Mouse (Mus musculus): ENCODE measurements at regions not wholly inside any gene's neighbourhood (a gene's known extent, or its start where the extent isn't known, plus 50 kb on each side); places are given as distances from the start of the nearest gene placed in this dataset.

- Histone ChIP-seq H3K27me3 (ENCODE audit: control insufficient read depth in 1 of 2, insufficient read depth in 2 of 2, low read length in 2 of 2) (no peaks in the 10 kb centered on the region), H3K79me2 (ENCODE audit: control insufficient read depth, insufficient read depth, low read length, poor library complexity) (no peaks in the 10 kb centered on the region)
Measured at GRCm38 (mm10) chr4:125433511-125433910, 57.0 kb upstream of the Grik3 start.

GRCm38 (mm10) chr4:125431648-125432047 lies 58.9 kb upstream of the Grik3 start:
- Histone ChIP-seq H3K36me3 (ENCODE audit: control insufficient read depth in 1 of 2, insufficient read depth in 2 of 2, low read length in 2 of 2) (no peaks in the 10 kb centered on the region), H3K9ac (ENCODE audit: control insufficient read depth, low read depth, low read length, poor library complexity, severe bottlenecking) (no peak overlapping the region), H3K4me1 (ENCODE audit: control insufficient read depth in 1 of 2, insufficient read depth in 2 of 2, low read length in 2 of 2) (no peaks in the 10 kb centered on the region), H3K27ac (ENCODE audit: control insufficient read depth, low read depth, low read length) (no peak overlapping the region), H3K4me3 (ENCODE audit: control insufficient read depth in 1 of 2, insufficient read depth in 1 of 2, low read depth in 2 of 2, low read length in 2 of 2) (no peak overlapping the region), H3K79me2 (ENCODE audit: control insufficient read depth, insufficient read depth, low read length, poor library complexity) (no peaks in the 10 kb centered on the region), H3K9me3 (replicated peaks; ENCODE audit: insufficient read depth, low read length) (no peaks in the 10 kb centered on the region), H3K27me3 (ENCODE audit: control insufficient read depth in 1 of 2, insufficient read depth in 2 of 2, low read length in 2 of 2) (no peaks in the 10 kb centered on the region)
- no peak for TF ChIP-seq SMC3 (IDR thresholded peaks at IDR 0.05; ENCODE audit: low read depth, low read length)
- TF ChIP-seq MAFK (IDR thresholded peaks at IDR 0.05; ENCODE audit: borderline replicate concordance, low read depth, low read length) = no peak
- no peak for TF ChIP-seq ZMIZ1 (IDR thresholded peaks at IDR 0.05; ENCODE audit: low read depth, low read length)
- TF ChIP-seq TBP (IDR thresholded peaks at IDR 0.05; ENCODE audit: low read depth, low read length) = no peak
- TF ChIP-seq USF2 (IDR thresholded peaks at IDR 0.05; ENCODE audit: borderline replicate concordance in 1 of 2, insufficient read depth in 1 of 2, low read depth in 1 of 2, low read length in 2 of 2) = no peak
- TF ChIP-seq SIN3A (IDR thresholded peaks at IDR 0.05; ENCODE audit: low read length) = no peak
- no peak for TF ChIP-seq JUND (IDR thresholded peaks at IDR 0.05; ENCODE audit: low read depth, low read length)
- no peak for DNase-seq (ENCODE audit: low read depth, low spot score)

More at GRCm38 (mm10) chr4:125433511-125433910, 57.0 kb upstream of the Grik3 start:
- no peaks in the 10 kb centered on the region for H3K4me1 ChIP-seq (ENCODE audit: control insufficient read depth in 1 of 2, insufficient read depth in 2 of 2, low read length in 2 of 2)
- H3K36me3 ChIP-seq (ENCODE audit: control insufficient read depth in 1 of 2, insufficient read depth in 2 of 2, low read length in 2 of 2) = no peaks in the 10 kb centered on the region
- no peak overlapping the region for H3K4me3 ChIP-seq (ENCODE audit: control insufficient read depth in 1 of 2, insufficient read depth in 1 of 2, low read depth in 2 of 2, low read length in 2 of 2)
- H3K9me3 ChIP-seq (replicated peaks; ENCODE audit: insufficient read depth, low read length) = no peaks in the 10 kb centered on the region
- no peak overlapping the region for H3K27ac ChIP-seq (ENCODE audit: control insufficient read depth, low read depth, low read length)
- DNase-seq (ENCODE audit: low read depth, low spot score) = no peak
- H3K9ac ChIP-seq (ENCODE audit: control insufficient read depth, low read depth, low read length, poor library complexity, severe bottlenecking) = no peak overlapping the region
- no peak for TF ChIP-seq RCOR1 (IDR thresholded peaks at IDR 0.05; ENCODE audit: low read depth, low read length)
- TF ChIP-seq NELFE (IDR thresholded peaks at IDR 0.05; ENCODE audit: low read depth, low read length) = no peak
- TF ChIP-seq USF2 (IDR thresholded peaks at IDR 0.05; ENCODE audit: borderline replicate concordance in 1 of 2, insufficient read depth in 1 of 2, low read depth in 1 of 2, low read length in 2 of 2) = no peak
- TF ChIP-seq ZC3H11A (IDR thresholded peaks at IDR 0.05; ENCODE audit: low read depth, low read length) = no peak
- TF ChIP-seq EP300 (IDR thresholded peaks at IDR 0.05; ENCODE audit: low read depth in 1 of 2, low read length in 2 of 2) = no peak
- no peak for TF ChIP-seq MAX (IDR thresholded peaks at IDR 0.05; ENCODE audit: low read length)
- TF ChIP-seq NRF1 (IDR thresholded peaks at IDR 0.05; ENCODE audit: insufficient read depth, low read depth, low read length, poor library complexity, severe bottlenecking) = no peak
- no peak for TF ChIP-seq ZMIZ1 (IDR thresholded peaks at IDR 0.05; ENCODE audit: low read depth, low read length)
- TF ChIP-seq MXI1 (IDR thresholded peaks at IDR 0.05; ENCODE audit: low read depth, low read length) = no peak
- no peak for TF ChIP-seq BHLHE40 (IDR thresholded peaks at IDR 0.05; ENCODE audit: borderline replicate concordance, low read depth, low read length)
- no peak for TF ChIP-seq CHD2 (IDR thresholded peaks at IDR 0.05; ENCODE audit: low read length)
- TF ChIP-seq ETS1 (IDR thresholded peaks at IDR 0.05; ENCODE audit: low read depth, low read length) = no peak
- TF ChIP-seq KAT2A (conservative IDR thresholded peaks at IDR 0.05; ENCODE audit: low read depth, low read length) = no peak
- no peak for TF ChIP-seq MAFK (IDR thresholded peaks at IDR 0.05; ENCODE audit: borderline replicate concordance, low read depth, low read length)
- TF ChIP-seq MYB (IDR thresholded peaks at IDR 0.05; ENCODE audit: low read depth, low read length) = no peak
- TF ChIP-seq JUND (IDR thresholded peaks at IDR 0.05; ENCODE audit: low read depth, low read length) = no peak
- no peak for TF ChIP-seq E2F4 (IDR thresholded peaks at IDR 0.05; ENCODE audit: borderline replicate concordance, low read depth, low read length)
